Mouse (Mus musculus): ENCODE results near the gene Rtl6. TPM values are rescaled to one million over a fixed set of nuclear protein-coding genes. Genes with fewer than 3 reads are reported as not detected.

Gene Rtl6
- polyA plus RNA-seq, 1 experiment from 2014 or later = 9.5 TPM

DNA sequence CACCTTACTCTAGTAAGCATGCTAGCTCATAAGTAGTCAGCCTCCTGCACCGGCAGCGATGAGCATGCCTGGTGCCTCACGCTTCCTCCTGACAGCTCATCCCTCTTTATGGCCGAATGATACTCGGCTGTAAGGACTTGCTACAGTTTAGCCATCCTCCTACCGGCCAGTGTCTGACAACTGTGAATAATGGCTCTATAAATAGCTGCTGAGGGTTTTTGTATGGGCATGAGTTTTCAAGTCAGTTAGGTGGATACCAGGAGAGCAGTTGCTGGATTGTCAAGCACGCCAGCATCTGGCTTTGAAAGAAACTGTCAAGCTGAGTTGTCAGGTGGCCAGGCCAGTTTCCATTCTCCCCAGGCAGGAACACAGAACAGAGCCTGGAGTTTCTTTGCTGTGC is 52.7 kb downstream of the Rtl6 start:
- H3K9me3 ChIP-seq (ENCODE audit: control insufficient read depth, low read length) = no peaks in the 10 kb centered on the region
- no peak overlapping the region for H3K4me2 ChIP-seq (replicated peaks; ENCODE audit: low read depth, low read length)
- no peak overlapping the region for H3K9ac ChIP-seq (ENCODE audit: low read depth, low read length)
- H3K4me1 ChIP-seq (ENCODE audit: control insufficient read depth, insufficient read depth, low read length) = 0 out of 2 replicates have a peak, but pooled peaks cover 4% of the 10 kb centered on the region
- H3K27me3 ChIP-seq (ENCODE audit: control insufficient read depth, insufficient read depth, low read length) = no peaks in the 10 kb centered on the region
- no peak for ATAC-seq (ENCODE audit: low FRiP score, low TSS enrichment)
- no peak overlapping the region for H3K27ac ChIP-seq (ENCODE audit: low read depth, low read length)
- no peak overlapping the region for H3K4me3 ChIP-seq (ENCODE audit: low read length)
- no peaks in the 10 kb centered on the region for H3K36me3 ChIP-seq (ENCODE audit: control insufficient read depth, insufficient read depth, low read length)
- WGBS = 9% methylated on average over 7 of the region's 7 CpGs

Other genes with a start within 250 kb of the Rtl6 start
- 0.70 and 0.94 TPM in 2 replicates for gene Parvg, start 233.8 kb downstream of the Rtl6 start, polyA plus RNA-seq (2014; fragmentation: Nextera tagmentation; extraction: Ambion mirVana)
- gene Shisal1, start 110.7 kb downstream of the Rtl6 start, polyA plus RNA-seq (2014; fragmentation: Nextera tagmentation; extraction: Ambion mirVana) = 1.5 and 2.1 TPM in 2 replicates
- 27.2 and 34.8 TPM in 2 replicates for gene Prr5, start 111.8 kb upstream of the Rtl6 start, polyA plus RNA-seq (2014; fragmentation: Nextera tagmentation; extraction: Ambion mirVana)
- 8.7 and 10.2 TPM in 2 replicates for gene Arhgap8, start 162.2 kb upstream of the Rtl6 start, polyA plus RNA-seq (2014; fragmentation: Nextera tagmentation; extraction: Ambion mirVana)

All from kidney, embryonic 14.5 days (tissue).